Mouse (Mus musculus): Measurements from ENCODE around the gene Cep57l1. TPM values are rescaled to one million over a fixed set of nuclear protein-coding genes. Genes with fewer than 3 reads are reported as not detected.

The Cep57l1 gene
- polyA plus RNA-seq, 1 experiment from 2014 or later, result 24.7 TPM

DNA sequence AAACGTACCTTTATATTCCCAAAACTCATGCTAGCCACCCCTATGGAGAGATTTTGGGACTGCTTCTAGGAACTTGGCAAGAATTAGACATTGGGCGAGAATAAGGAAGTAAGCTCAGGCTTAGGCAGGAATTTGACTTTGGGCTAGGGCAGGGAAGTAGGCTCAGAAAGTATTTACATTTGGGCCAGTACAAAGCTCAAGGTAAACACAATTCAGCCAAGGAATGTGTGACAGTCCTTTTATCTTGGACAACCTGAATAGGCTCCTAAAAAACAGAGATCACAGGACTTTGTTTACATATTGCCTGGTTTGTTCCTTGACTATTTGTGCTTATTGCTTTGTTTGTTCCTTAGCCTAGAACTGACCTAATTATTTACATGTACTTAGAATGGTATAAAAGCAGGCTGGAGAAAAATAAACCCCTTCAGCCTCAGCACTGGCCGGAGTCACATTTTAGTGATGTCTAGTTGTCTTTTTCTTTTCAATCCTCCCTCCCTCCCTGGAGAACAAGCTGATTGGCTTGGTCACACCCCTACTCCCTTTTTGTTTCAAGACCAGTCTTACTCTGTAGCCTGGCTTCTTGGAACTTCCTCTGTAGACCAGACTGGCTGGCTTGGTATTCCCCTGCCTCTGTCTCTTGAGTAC lies 45.8 kb downstream of the Cep57l1 start:
- H3K27me3 ChIP-seq (ENCODE audit: control insufficient read depth, insufficient read depth, low read length), result no peaks in the 10 kb centered on the region
- H3K36me3 ChIP-seq (ENCODE audit: control insufficient read depth, insufficient read depth, low read length), result no peaks in the 10 kb centered on the region
- H3K4me2 ChIP-seq (replicated peaks; ENCODE audit: low read depth, low read length), result no peak overlapping the region
- ATAC-seq (ENCODE audit: low FRiP score, low TSS enrichment), result no peak
- no peak overlapping the region for H3K4me3 ChIP-seq (ENCODE audit: low read length)
- no peak overlapping the region for H3K27ac ChIP-seq (ENCODE audit: low read depth, low read length)
- H3K9ac ChIP-seq (ENCODE audit: low read depth, low read length), result no peak overlapping the region
- 76% methylated on average over 3 of the region's 3 CpGs for WGBS
- H3K4me1 ChIP-seq (ENCODE audit: control insufficient read depth, insufficient read depth, low read length), result no peaks in the 10 kb centered on the region
- H3K9me3 ChIP-seq (ENCODE audit: control insufficient read depth, low read length), result no peaks in the 10 kb centered on the region

DNA sequence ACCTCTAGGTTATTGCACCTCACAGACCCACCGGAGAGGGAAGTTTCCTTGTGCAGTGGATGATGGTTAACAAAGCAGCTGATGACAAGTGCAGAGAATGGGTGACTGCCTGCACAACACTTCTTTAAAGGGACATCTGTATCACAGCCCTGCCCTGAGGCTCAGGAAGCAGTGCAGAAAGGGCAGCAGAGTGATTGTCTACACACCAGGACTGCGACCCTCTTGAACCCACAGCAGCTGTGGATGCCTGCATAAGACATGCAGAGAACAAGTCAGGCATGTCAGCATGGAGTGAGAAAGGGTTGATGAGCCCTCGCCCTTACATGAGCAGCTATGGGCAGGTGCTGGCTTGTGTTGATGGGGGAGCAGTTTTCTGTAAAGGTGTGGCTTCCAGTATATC lies 48.8 kb downstream of the Cep57l1 start:
- Histone ChIP-seq H3K4me1 (ENCODE audit: control insufficient read depth, insufficient read depth, low read length) (no peaks in the 10 kb centered on the region), H3K36me3 (ENCODE audit: control insufficient read depth, insufficient read depth, low read length) (no peaks in the 10 kb centered on the region), H3K27ac (ENCODE audit: low read depth, low read length) (no peak overlapping the region), H3K27me3 (ENCODE audit: control insufficient read depth, insufficient read depth, low read length) (no peaks in the 10 kb centered on the region), H3K9me3 (ENCODE audit: control insufficient read depth, low read length) (no peaks in the 10 kb centered on the region), H3K9ac (ENCODE audit: low read depth, low read length) (no peak overlapping the region), H3K4me2 (replicated peaks; ENCODE audit: low read depth, low read length) (no peak overlapping the region), H3K4me3 (ENCODE audit: low read length) (no peak overlapping the region)
- WGBS, result 80% methylated on average over 3 of the region's 3 CpGs
- ATAC-seq (ENCODE audit: low FRiP score, low TSS enrichment), result no peak

DNA sequence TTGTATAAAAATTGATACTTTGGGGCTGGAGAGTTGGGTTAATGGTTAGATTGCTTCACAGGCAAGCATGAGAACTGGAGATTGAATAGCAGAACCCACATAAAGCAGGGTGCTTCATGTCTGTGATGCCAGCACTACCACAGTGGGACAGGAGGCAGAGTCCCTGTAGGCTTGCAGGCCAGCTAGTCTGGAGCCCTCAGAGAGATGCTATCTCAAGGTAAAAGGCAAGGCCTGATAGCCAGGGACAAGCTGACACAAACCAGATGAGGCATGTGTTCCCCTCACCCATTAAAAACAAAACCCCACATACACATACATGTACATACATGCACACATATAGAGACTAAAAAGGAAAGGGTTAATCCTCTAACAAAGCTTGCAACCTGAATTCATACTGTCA lies 51.6 kb downstream of the Cep57l1 start:
- no peak for ATAC-seq (ENCODE audit: low FRiP score, low TSS enrichment)
- Histone ChIP-seq H3K4me1 (ENCODE audit: control insufficient read depth, insufficient read depth, low read length) (no peaks in the 10 kb centered on the region), H3K27me3 (ENCODE audit: control insufficient read depth, insufficient read depth, low read length) (no peaks in the 10 kb centered on the region), H3K4me2 (replicated peaks; ENCODE audit: low read depth, low read length) (no peak overlapping the region), H3K27ac (ENCODE audit: low read depth, low read length) (no peak overlapping the region), H3K9ac (ENCODE audit: low read depth, low read length) (no peak overlapping the region), H3K9me3 (ENCODE audit: control insufficient read depth, low read length) (no peaks in the 10 kb centered on the region), H3K36me3 (ENCODE audit: control insufficient read depth, insufficient read depth, low read length) (no peaks in the 10 kb centered on the region), H3K4me3 (ENCODE audit: low read length) (no peak overlapping the region)

DNA sequence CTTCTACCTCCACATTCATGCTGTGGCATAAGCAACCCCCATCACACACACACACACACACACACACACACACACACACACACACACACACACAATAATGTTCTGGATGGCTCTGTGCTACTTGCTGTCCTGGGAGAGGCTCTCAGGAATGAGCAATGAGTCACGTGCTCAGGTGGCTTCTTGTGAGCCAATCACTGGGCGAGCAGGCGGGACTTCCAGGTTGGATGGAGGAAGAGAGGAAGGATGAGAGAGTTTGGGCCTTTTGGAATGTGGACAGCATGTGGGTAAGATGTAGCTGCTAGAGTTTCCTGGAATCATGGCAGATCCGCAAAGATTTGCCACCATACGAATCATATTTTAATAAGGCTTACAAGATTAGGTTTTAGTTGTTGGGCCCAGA lies 52.4 kb downstream of the Cep57l1 start:
- H3K27ac ChIP-seq (ENCODE audit: low read depth, low read length), result no peak overlapping the region
- no peaks in the 10 kb centered on the region for H3K27me3 ChIP-seq (ENCODE audit: control insufficient read depth, insufficient read depth, low read length)
- no peak overlapping the region for H3K4me3 ChIP-seq (ENCODE audit: low read length)
- no peaks in the 10 kb centered on the region for H3K36me3 ChIP-seq (ENCODE audit: control insufficient read depth, insufficient read depth, low read length)
- H3K9me3 ChIP-seq (ENCODE audit: control insufficient read depth, low read length), result no peaks in the 10 kb centered on the region
- 95% methylated on average over 5 of the region's 5 CpGs for WGBS
- no peak for ATAC-seq (ENCODE audit: low FRiP score, low TSS enrichment)
- no peak overlapping the region for H3K9ac ChIP-seq (ENCODE audit: low read depth, low read length)
- no peak overlapping the region for H3K4me2 ChIP-seq (replicated peaks; ENCODE audit: low read depth, low read length)
- no peaks in the 10 kb centered on the region; the same call in 1 of the 2 replicates for H3K4me1 ChIP-seq (ENCODE audit: control insufficient read depth, insufficient read depth, low read length)

DNA sequence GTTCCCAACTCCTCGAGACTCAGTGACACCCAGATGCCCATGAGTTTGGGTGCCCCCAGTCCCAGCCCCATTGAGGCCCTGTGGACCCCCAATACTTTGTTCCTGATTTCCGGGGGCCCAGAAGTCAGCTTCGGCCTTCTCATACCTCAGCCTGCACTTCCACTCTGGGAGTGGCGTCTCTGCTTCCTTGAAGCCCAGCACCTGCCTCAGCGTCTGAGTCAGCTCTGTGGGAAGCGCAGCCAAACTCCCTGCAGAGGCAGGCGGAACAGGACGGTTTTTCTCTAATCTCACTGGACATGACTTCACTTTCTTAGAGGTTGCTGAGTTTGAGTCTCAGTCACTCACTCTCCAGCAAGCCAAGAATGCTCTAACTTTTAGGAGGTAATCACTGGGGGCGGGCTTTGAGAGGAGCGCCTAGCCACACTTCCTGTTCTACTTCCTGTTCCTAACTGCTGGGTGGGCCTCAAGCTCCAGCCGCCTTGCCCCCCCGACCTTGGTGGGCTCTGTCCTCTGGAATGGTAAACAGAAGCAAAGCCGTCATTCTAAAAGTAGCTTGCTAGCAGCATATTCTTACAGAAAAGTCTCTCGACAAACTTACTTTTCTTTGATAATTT lies 57.7 kb downstream of the Cep57l1 start:
- 79% methylated on average over 14 of the region's 14 CpGs for WGBS
- H3K9me3 ChIP-seq (ENCODE audit: control insufficient read depth, low read length), result no peaks in the 10 kb centered on the region

DNA sequence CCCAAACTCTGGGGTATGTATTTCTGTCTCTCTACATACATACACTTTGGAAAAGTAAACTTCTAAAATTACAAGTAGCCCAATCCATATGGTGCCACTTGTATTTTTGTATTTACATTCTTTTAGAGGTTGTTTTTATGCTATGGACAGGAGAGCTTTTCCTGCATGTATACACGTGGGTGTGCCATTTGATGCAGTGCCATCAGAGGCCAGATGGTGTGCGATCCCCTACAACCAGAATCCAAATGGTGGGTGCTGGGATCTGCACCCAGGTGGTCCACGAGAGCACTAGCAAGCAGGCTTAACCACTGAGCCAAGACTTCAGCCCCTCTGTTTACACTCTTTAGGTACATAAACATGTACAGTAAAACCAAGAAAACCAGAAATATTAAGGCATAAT lies 60.4 kb downstream of the Cep57l1 start:
- H3K4me1 ChIP-seq (ENCODE audit: control insufficient read depth, insufficient read depth, low read length), result no peaks in the 10 kb centered on the region; the same call in 1 of the 2 replicates
- H3K9ac ChIP-seq (ENCODE audit: low read depth, low read length), result no peak overlapping the region
- H3K27me3 ChIP-seq (ENCODE audit: control insufficient read depth, insufficient read depth, low read length), result no peaks in the 10 kb centered on the region
- no peaks in the 10 kb centered on the region for H3K36me3 ChIP-seq (ENCODE audit: control insufficient read depth, insufficient read depth, low read length)
- WGBS, result 84% methylated on average over 3 of the region's 3 CpGs
- H3K27ac ChIP-seq (ENCODE audit: low read depth, low read length), result no peak overlapping the region
- no peak for ATAC-seq (ENCODE audit: low FRiP score, low TSS enrichment)
- H3K4me2 ChIP-seq (replicated peaks; ENCODE audit: low read depth, low read length), result no peak overlapping the region
- H3K4me3 ChIP-seq (ENCODE audit: low read length), result no peak overlapping the region
- no peaks in the 10 kb centered on the region for H3K9me3 ChIP-seq (ENCODE audit: control insufficient read depth, low read length)

More for the DNA sequence above, 57.7 kb downstream of the Cep57l1 start:
- ATAC-seq (ENCODE audit: low FRiP score, low TSS enrichment), result no peak
- Histone ChIP-seq H3K4me2 (replicated peaks; ENCODE audit: low read depth, low read length) (no peak overlapping the region), H3K9ac (ENCODE audit: low read depth, low read length) (no peak overlapping the region), H3K27me3 (ENCODE audit: control insufficient read depth, insufficient read depth, low read length) (no peaks in the 10 kb centered on the region), H3K4me1 (ENCODE audit: control insufficient read depth, insufficient read depth, low read length) (no peaks in the 10 kb centered on the region; the same call in 1 of the 2 replicates), H3K4me3 (ENCODE audit: low read length) (no peak overlapping the region), H3K27ac (ENCODE audit: low read depth, low read length) (no peak overlapping the region), H3K36me3 (ENCODE audit: control insufficient read depth, insufficient read depth, low read length) (no peaks in the 10 kb centered on the region)

DNA sequence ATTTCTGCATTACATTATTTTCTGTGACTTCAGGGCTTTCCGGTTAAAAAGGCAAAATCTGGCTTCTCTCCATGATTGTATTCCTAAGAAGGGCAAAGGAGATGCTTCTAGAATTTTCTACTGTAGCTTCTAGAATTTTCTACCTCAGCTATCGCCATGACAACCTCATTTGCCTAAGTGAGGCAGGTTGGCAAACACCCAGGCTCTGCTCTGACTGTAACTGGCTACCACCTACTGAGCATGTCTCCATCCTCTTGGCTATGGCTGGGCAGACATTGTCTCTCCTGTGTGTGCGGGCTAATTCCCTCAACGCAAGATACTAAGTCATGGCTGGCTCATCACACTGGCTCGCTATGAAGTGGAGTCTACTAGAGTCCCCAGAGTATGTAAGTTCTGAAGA lies 63.1 kb downstream of the Cep57l1 start:
- Histone ChIP-seq H3K9ac (ENCODE audit: low read depth, low read length) (no peak overlapping the region), H3K36me3 (ENCODE audit: control insufficient read depth, insufficient read depth, low read length) (no peaks in the 10 kb centered on the region), H3K9me3 (ENCODE audit: control insufficient read depth, low read length) (no peaks in the 10 kb centered on the region), H3K4me1 (ENCODE audit: control insufficient read depth, insufficient read depth, low read length) (no peaks in the 10 kb centered on the region), H3K27me3 (ENCODE audit: control insufficient read depth, insufficient read depth, low read length) (no peaks in the 10 kb centered on the region), H3K4me3 (ENCODE audit: low read length) (no peak overlapping the region), H3K4me2 (replicated peaks; ENCODE audit: low read depth, low read length) (no peak overlapping the region), H3K27ac (ENCODE audit: low read depth, low read length) (no peak overlapping the region)
- ATAC-seq (ENCODE audit: low FRiP score, low TSS enrichment), result no peak
- WGBS, result 93% methylated on average over 5 of the region's 5 CpGs

DNA sequence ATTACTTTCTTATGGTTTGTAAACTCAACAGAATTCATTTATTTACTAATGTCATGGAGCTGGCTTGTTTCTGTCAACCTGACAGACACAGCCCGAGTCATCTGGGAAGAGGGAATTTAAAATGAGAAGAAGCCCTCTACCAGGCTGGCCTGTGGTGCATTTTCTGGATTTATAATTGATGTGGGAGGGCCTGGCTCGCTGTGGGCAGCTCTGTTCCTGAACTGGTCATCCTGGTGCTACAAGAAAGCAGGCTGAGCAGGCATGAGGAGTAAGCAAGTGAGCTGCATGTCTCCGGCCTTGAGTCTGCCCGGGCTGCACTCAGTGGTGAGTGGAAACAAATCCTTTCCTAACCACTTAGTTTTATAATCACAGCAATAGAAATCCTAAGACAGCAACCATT lies 65.7 kb downstream of the Cep57l1 start:
- WGBS, result 84% methylated on average over 4 of the region's 4 CpGs
- H3K4me2 ChIP-seq (replicated peaks; ENCODE audit: low read depth, low read length), result no peak overlapping the region
- no peaks in the 10 kb centered on the region for H3K27me3 ChIP-seq (ENCODE audit: control insufficient read depth, insufficient read depth, low read length)
- H3K4me1 ChIP-seq (ENCODE audit: control insufficient read depth, insufficient read depth, low read length), result no peaks in the 10 kb centered on the region
- no peaks in the 10 kb centered on the region for H3K36me3 ChIP-seq (ENCODE audit: control insufficient read depth, insufficient read depth, low read length)
- no peak overlapping the region for H3K9ac ChIP-seq (ENCODE audit: low read depth, low read length)
- no peak overlapping the region for H3K4me3 ChIP-seq (ENCODE audit: low read length)
- H3K9me3 ChIP-seq (ENCODE audit: control insufficient read depth, low read length), result no peaks in the 10 kb centered on the region
- no peak for ATAC-seq (ENCODE audit: low FRiP score, low TSS enrichment)
- no peak overlapping the region for H3K27ac ChIP-seq (ENCODE audit: low read depth, low read length)

DNA sequence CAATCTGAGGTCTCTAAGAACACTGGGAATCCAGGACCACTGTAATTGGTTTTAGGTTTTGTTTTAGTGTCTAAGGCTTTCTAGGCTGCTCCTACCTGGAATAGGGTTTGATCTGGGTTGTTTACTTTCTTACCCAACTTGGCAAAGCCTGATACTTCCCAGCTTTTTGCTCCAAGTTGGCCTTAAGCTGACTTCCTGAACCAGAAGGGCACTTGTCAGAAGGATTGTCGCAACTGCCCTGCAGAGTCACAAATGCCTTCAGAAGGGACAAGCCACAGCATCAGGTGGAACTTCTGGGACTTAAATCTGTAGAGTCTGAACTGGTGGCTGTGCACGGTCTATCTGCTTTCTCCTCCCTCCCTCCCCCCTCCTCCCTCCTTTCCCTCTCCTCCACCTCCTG lies 69.5 kb downstream of the Cep57l1 start:
- no peak for ATAC-seq (ENCODE audit: low FRiP score, low TSS enrichment)
- peaks cover 4% of the 10 kb centered on the region; the same call in 1 of the 2 replicates for H3K9me3 ChIP-seq (ENCODE audit: control insufficient read depth, low read length)
- no peaks in the 10 kb centered on the region for H3K4me1 ChIP-seq (ENCODE audit: control insufficient read depth, insufficient read depth, low read length)
- no peaks in the 10 kb centered on the region for H3K36me3 ChIP-seq (ENCODE audit: control insufficient read depth, insufficient read depth, low read length)
- H3K27ac ChIP-seq (ENCODE audit: low read depth, low read length), result no peak overlapping the region
- H3K4me2 ChIP-seq (replicated peaks; ENCODE audit: low read depth, low read length), result no peak overlapping the region
- no peaks in the 10 kb centered on the region for H3K27me3 ChIP-seq (ENCODE audit: control insufficient read depth, insufficient read depth, low read length)
- H3K4me3 ChIP-seq (ENCODE audit: low read length), result no peak overlapping the region
- 87% methylated on average over 2 of the region's 2 CpGs for WGBS
- no peak overlapping the region for H3K9ac ChIP-seq (ENCODE audit: low read depth, low read length)

Measured in kidney, embryonic 14.5 days (tissue).